Mouse (Mus musculus): ENCODE measurements at regions not wholly inside any gene's neighbourhood (a gene's known extent, or its start where the extent isn't known, plus 50 kb on each side); places are given as distances from the start of the nearest gene placed in this dataset.

- Histone ChIP-seq H3K4me3 (ENCODE audit: insufficient read depth, poor library complexity, severe bottlenecking) (no peak overlapping the region), H3K79me2 (ENCODE audit: control insufficient read depth, insufficient read depth) (no peaks in the 10 kb centered on the region), H3ac (ENCODE audit: control insufficient read depth, insufficient read length, low read depth) (no peak overlapping the region), H3K79me3 (ENCODE audit: low read depth) (no peaks in the 10 kb centered on the region), H3K27me3 (ENCODE audit: control insufficient read depth, insufficient read depth, insufficient read length) (no peaks in the 10 kb centered on the region), H3K36me3 (ENCODE audit: control insufficient read depth, insufficient read depth) (no peaks in the 10 kb centered on the region)
- TF ChIP-seq CTCF (IDR thresholded peaks at IDR 0.05; ENCODE audit: control insufficient read depth, insufficient read depth, insufficient read length) = no peak
Observed at GRCm38 (mm10) chr17:45318211-45319076, 115.1 kb downstream of the Cdc5l start.

- no peaks in the 10 kb centered on the region for H3K79me2 ChIP-seq (ENCODE audit: control insufficient read depth, insufficient read depth)
- no peak overlapping the region for H3ac ChIP-seq (ENCODE audit: control insufficient read depth, insufficient read length, low read depth)
- no peaks in the 10 kb centered on the region for H3K36me3 ChIP-seq (ENCODE audit: control insufficient read depth, insufficient read depth)
- no peaks in the 10 kb centered on the region for H3K79me3 ChIP-seq (ENCODE audit: low read depth)
- no peak for TF ChIP-seq FOSL1 (IDR thresholded peaks at IDR 0.05; ENCODE audit: insufficient read depth, low read length, poor library complexity, severe bottlenecking)
- TF ChIP-seq MAX (IDR thresholded peaks at IDR 0.05) = no peak
- H3K4me3 ChIP-seq (ENCODE audit: insufficient read depth, poor library complexity, severe bottlenecking) = no peak overlapping the region
- H3K27me3 ChIP-seq (ENCODE audit: control insufficient read depth, insufficient read depth, insufficient read length) = peaks cover 3% of the 10 kb centered on the region
Observed at GRCm38 (mm10) chr17:45312510-45313266, 120.8 kb downstream of the Cdc5l start.

DNA sequence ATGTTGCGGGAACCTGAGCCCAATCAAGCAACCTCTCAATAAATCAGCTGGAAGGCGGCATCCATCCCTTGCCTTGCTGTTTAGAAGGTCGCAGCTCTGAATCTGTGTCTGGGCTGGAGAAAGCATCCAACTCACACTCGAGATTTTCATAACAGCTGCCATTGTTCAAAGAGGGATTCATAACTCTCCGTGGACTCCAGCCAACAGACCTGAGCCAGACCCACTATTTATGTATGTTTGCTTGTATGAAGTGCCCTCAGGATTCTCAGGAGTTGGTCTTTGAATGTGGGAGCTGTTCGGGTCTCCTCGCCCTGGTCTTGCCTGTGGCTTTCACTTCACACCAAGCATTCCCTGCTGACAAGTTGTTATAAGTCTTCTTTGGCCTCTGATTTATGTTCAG, 127.0 kb downstream of the Cdc5l start:
- TF ChIP-seq USF1 (IDR thresholded peaks at IDR 0.05; ENCODE audit: low read depth) (no peak), CEBPB (IDR thresholded peaks at IDR 0.05; ENCODE audit: low read depth) (no peak), CTCF (IDR thresholded peaks at IDR 0.05; ENCODE audit: control insufficient read depth, insufficient read depth, insufficient read length) (no peak), MYOD1 (IDR thresholded peaks at IDR 0.05; ENCODE audit: control insufficient read depth, insufficient read length, low read depth) (no peak), FOSL1 (IDR thresholded peaks at IDR 0.05; ENCODE audit: insufficient read depth, low read length, poor library complexity, severe bottlenecking) (no peak), MAX (IDR thresholded peaks at IDR 0.05) (no peak), MYOG (IDR thresholded peaks at IDR 0.05; ENCODE audit: control insufficient read depth, extremely low read depth, insufficient read length) (no peak)
- no peak overlapping the region for H3K4me3 ChIP-seq (ENCODE audit: insufficient read depth, poor library complexity, severe bottlenecking)
- peaks cover 30% of the 10 kb centered on the region for H3K27me3 ChIP-seq (ENCODE audit: control insufficient read depth, insufficient read depth, insufficient read length)
- no peaks in the 10 kb centered on the region for H3K79me2 ChIP-seq (ENCODE audit: control insufficient read depth, insufficient read depth)
- H3ac ChIP-seq (ENCODE audit: control insufficient read depth, insufficient read length, low read depth) = no peak overlapping the region
- no peaks in the 10 kb centered on the region for H3K36me3 ChIP-seq (ENCODE audit: control insufficient read depth, insufficient read depth)
- no peaks in the 10 kb centered on the region for H3K79me3 ChIP-seq (ENCODE audit: low read depth)

DNA sequence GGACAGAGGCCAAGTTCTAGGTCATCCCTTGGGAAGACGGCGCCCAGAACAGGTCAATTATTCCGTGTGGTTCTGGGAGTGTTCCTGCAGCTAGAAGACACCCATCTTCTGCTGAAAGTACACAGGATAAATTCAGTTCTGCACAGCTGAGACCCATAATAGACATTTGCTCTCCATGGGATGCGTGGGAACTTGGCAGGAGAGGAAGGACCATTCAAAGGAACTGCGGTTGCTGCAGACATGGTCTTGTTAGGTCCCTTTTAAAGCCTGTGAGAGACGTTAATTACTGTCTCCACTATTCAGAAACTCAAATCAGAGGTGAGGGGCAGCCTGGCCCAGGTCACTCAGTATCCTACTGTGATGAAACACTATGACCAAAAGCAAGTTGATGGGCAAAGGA, 130.4 kb downstream of the Cdc5l start:
- Histone ChIP-seq H3K4me3 (ENCODE audit: insufficient read depth, poor library complexity, severe bottlenecking) (no peak overlapping the region), H3K79me2 (ENCODE audit: control insufficient read depth, insufficient read depth) (no peaks in the 10 kb centered on the region), H3K36me3 (ENCODE audit: control insufficient read depth, insufficient read depth) (no peaks in the 10 kb centered on the region), H3ac (ENCODE audit: control insufficient read depth, insufficient read length, low read depth) (no peak overlapping the region), H3K27me3 (ENCODE audit: control insufficient read depth, insufficient read depth, insufficient read length) (peaks cover 33% of the 10 kb centered on the region), H3K79me3 (ENCODE audit: low read depth) (no peaks in the 10 kb centered on the region)
- TF ChIP-seq MYOG (IDR thresholded peaks at IDR 0.05; ENCODE audit: control insufficient read depth, extremely low read depth, insufficient read length) (no peak), MYOD1 (IDR thresholded peaks at IDR 0.05; ENCODE audit: control insufficient read depth, insufficient read length, low read depth) (no peak), USF1 (IDR thresholded peaks at IDR 0.05; ENCODE audit: low read depth) (no peak), FOSL1 (IDR thresholded peaks at IDR 0.05; ENCODE audit: insufficient read depth, low read length, poor library complexity, severe bottlenecking) (no peak), CEBPB (IDR thresholded peaks at IDR 0.05; ENCODE audit: low read depth) (no peak), MAX (IDR thresholded peaks at IDR 0.05) (no peak), CTCF (IDR thresholded peaks at IDR 0.05; ENCODE audit: control insufficient read depth, insufficient read depth, insufficient read length) (no peak)

DNA sequence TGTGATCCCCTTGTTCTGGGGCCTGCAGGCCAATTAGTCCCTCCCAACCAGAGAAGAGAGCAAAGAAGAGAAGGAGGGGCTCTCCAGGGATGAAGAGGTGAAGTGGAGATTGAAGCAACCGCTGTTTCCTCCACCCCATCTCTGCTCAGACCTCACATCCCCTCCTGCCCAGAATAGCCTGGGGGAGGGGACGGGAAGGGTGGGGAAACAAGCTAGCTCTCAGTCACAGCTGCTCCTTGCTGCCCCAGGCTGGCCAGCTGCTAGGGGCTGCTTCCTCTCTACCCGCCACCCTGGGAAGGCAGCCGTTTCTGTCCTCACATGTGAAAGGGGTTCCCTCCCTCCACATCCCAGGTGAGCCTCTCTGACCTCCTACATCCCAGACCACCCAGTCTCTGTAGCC, 135.2 kb downstream of the Cdc5l start:
- no peaks in the 10 kb centered on the region for H3K79me2 ChIP-seq (ENCODE audit: control insufficient read depth, insufficient read depth)
- no peaks in the 10 kb centered on the region for H3K36me3 ChIP-seq (ENCODE audit: control insufficient read depth, insufficient read depth)
- TF ChIP-seq USF1 (IDR thresholded peaks at IDR 0.05; ENCODE audit: low read depth) (no peak), CTCF (IDR thresholded peaks at IDR 0.05; ENCODE audit: control insufficient read depth, insufficient read depth, insufficient read length) (no peak), MAX (IDR thresholded peaks at IDR 0.05) (no peak), CEBPB (IDR thresholded peaks at IDR 0.05; ENCODE audit: low read depth) (no peak), MYOD1 (IDR thresholded peaks at IDR 0.05; ENCODE audit: control insufficient read depth, insufficient read length, low read depth) (no peak), FOSL1 (IDR thresholded peaks at IDR 0.05; ENCODE audit: insufficient read depth, low read length, poor library complexity, severe bottlenecking) (no peak), MYOG (IDR thresholded peaks at IDR 0.05; ENCODE audit: control insufficient read depth, extremely low read depth, insufficient read length) (no peak)
- no peak overlapping the region for H3ac ChIP-seq (ENCODE audit: control insufficient read depth, insufficient read length, low read depth)
- no peak overlapping the region for H3K4me3 ChIP-seq (ENCODE audit: insufficient read depth, poor library complexity, severe bottlenecking)
- peaks cover 14% of the 10 kb centered on the region for H3K27me3 ChIP-seq (ENCODE audit: control insufficient read depth, insufficient read depth, insufficient read length)
- H3K79me3 ChIP-seq (ENCODE audit: low read depth) = no peaks in the 10 kb centered on the region

- TF ChIP-seq CEBPB (IDR thresholded peaks at IDR 0.05; ENCODE audit: low read depth) = no peak
- no peak for TF ChIP-seq USF1 (IDR thresholded peaks at IDR 0.05; ENCODE audit: low read depth)
- TF ChIP-seq CTCF (IDR thresholded peaks at IDR 0.05; ENCODE audit: control insufficient read depth, insufficient read depth, insufficient read length) = no peak
- TF ChIP-seq MYOD1 (IDR thresholded peaks at IDR 0.05; ENCODE audit: control insufficient read depth, insufficient read length, low read depth) = no peak
- TF ChIP-seq MAX (IDR thresholded peaks at IDR 0.05) = no peak
- no peak for TF ChIP-seq FOSL1 (IDR thresholded peaks at IDR 0.05; ENCODE audit: insufficient read depth, low read length, poor library complexity, severe bottlenecking)
- no peak for TF ChIP-seq MYOG (IDR thresholded peaks at IDR 0.05; ENCODE audit: control insufficient read depth, extremely low read depth, insufficient read length)
- H3ac ChIP-seq (ENCODE audit: control insufficient read depth, insufficient read length, low read depth) = no peak overlapping the region
- no peaks in the 10 kb centered on the region for H3K36me3 ChIP-seq (ENCODE audit: control insufficient read depth, insufficient read depth)
- no peaks in the 10 kb centered on the region for H3K79me2 ChIP-seq (ENCODE audit: control insufficient read depth, insufficient read depth)
- H3K4me3 ChIP-seq (ENCODE audit: insufficient read depth, poor library complexity, severe bottlenecking) = no peak overlapping the region
- H3K27me3 ChIP-seq (ENCODE audit: control insufficient read depth, insufficient read depth, insufficient read length) = peaks cover 10% of the 10 kb centered on the region
- H3K79me3 ChIP-seq (ENCODE audit: low read depth) = no peaks in the 10 kb centered on the region
Observed at GRCm38 (mm10) chr17:45297860-45298259, 135.7 kb downstream of the Cdc5l start.
